Mouse (Mus musculus) neural tube, embryonic 12.5 days (tissue): ENCODE data around the gene Tdrd5. TPM values are rescaled to one million over a fixed set of nuclear protein-coding genes. Genes with fewer than 3 reads are reported as not detected.
"Not testable (repeated sequence)": the region's sequence is repeated elsewhere in the genome, so short reads cannot be mapped to it uniquely, and the experiment has no call there.

ENCODE experiments used
- ATAC-seq: fragments of 200-750 bp; cut with Nextera tagmentation; 2 replicates; pipeline ENCODE4 v1.8.0; 2017; ENCODE audit warnings: low read depth, mild to moderate bottlenecking, moderate TSS enrichment, moderate library complexity; ENCODE audit not compliant: low FRiP score
- H3K27ac ChIP-seq: fragments of 300-500 bp; sonication (generic); 2 replicates; pipeline ENCODE4 v1.5.1; 2016
- H3K27me3 ChIP-seq: fragments of 300-500 bp; sonication (generic); replicated peaks from 2 replicates; pipeline ENCODE4 v1.6.1; 2016; ENCODE audit warnings: mild to moderate bottlenecking
- H3K36me3 ChIP-seq: fragments of 300-500 bp; sonication (generic); 2 replicates; pipeline ENCODE4 v1.6.1; 2016; ENCODE audit warnings: mild to moderate bottlenecking
- H3K4me1 ChIP-seq: fragments of 300-500 bp; sonication (generic); 2 replicates; pipeline ENCODE4 v1.6.1; 2016
- H3K4me2 ChIP-seq: fragments of 300-500 bp; sonication (generic); replicated peaks from 2 replicates; pipeline ENCODE4 v1.6.1; 2016; ENCODE audit warnings: mild to moderate bottlenecking
- H3K4me3 ChIP-seq: fragments of 300-500 bp; sonication (generic); 2 replicates; pipeline ENCODE4 v1.5.1; 2016
- H3K9ac ChIP-seq: fragments of 300-500 bp; sonication (generic); 2 replicates; pipeline ENCODE4 v1.6.1; 2016; ENCODE audit warnings: mild to moderate bottlenecking
- H3K9me3 ChIP-seq: fragments of 300-500 bp; sonication (generic); 2 replicates; pipeline ENCODE4 v1.6.1; 2016; ENCODE audit warnings: mild to moderate bottlenecking
- WGBS: fragments of 180-500 bp; shearing (Covaris S2); methylation state at CpG from one replicate; pipeline ENCODE4 v1.1.7; 2016; 5-methylcytosine and 5-hydroxymethylcytosine counted together
- polyA plus RNA-seq: library from polyadenylated mRNA; unstranded; fragments of >200 nt; fragmentation: Nextera tagmentation; extraction: Ambion mirVana; gene quantifications from 2 replicates; pipeline ENCODE4 v1.2.1, GENCODE M21; 2016

Gene Tdrd5
- polyA plus RNA-seq, 1 experiment from 2014 or later, result 0.19 TPM

DNA sequence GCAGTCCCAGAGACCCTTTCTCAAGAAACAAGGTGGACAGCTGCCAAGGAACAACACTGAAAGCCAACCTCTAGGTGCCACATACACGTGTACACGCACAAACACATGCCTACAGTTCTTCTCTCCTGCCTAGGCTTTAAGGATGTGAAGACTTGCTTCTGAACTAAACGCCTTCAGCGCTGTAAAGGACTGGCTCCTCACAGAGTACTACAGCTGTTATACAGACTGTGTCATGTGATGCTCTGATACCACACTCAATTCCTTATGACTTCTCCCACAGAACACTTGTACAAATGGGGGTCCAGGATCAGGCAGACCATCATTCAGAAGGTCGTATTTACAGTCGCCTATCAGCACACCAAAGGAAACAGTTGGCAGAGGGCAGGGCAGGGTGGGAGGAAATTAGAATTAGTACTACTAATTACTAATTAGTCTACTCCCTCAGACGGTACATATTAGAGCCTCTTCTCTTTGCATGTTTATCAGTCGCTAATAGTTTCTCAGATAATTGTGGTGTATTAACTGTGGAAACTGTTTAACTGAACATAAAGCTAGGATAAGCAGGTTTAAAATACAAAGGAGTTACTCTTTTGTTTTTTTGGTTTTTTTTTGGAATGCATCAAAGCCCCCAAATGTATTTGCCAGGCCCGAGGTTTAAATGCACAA is 14.8 kb downstream of the Tdrd5 start:
- Histone ChIP-seq H3K9me3 (no peaks in the 10 kb centered on the region), H3K27ac (no peak overlapping the region), H3K36me3 (no peaks in the 10 kb centered on the region), H3K4me3 (no peak overlapping the region), H3K4me2 (no peak overlapping the region), H3K9ac (no peak overlapping the region), H3K4me1 (no peaks in the 10 kb centered on the region), H3K27me3 (no peaks in the 10 kb centered on the region)
- 87% methylated on average over 9 of the region's 9 CpGs for WGBS
- no peak for ATAC-seq

DNA sequence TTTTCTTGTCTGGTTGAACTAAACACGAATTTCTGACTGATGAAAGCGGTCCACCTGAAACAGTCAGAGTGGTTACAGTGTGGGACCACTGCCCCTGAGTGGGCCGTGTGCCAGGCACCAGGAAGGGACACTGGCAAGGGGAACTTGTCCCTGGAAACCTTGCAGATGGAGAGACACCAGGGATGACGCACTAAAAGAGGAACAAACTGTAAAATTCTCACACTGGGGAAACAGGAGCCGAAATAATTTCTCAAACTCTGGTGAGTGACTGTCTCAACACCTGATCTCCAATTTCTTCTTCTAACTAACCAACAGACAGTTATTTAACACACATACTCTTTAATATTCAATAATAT is 17.9 kb downstream of the Tdrd5 start:
- Histone ChIP-seq H3K4me2 (no peak overlapping the region), H3K36me3 (no peaks in the 10 kb centered on the region)

DNA sequence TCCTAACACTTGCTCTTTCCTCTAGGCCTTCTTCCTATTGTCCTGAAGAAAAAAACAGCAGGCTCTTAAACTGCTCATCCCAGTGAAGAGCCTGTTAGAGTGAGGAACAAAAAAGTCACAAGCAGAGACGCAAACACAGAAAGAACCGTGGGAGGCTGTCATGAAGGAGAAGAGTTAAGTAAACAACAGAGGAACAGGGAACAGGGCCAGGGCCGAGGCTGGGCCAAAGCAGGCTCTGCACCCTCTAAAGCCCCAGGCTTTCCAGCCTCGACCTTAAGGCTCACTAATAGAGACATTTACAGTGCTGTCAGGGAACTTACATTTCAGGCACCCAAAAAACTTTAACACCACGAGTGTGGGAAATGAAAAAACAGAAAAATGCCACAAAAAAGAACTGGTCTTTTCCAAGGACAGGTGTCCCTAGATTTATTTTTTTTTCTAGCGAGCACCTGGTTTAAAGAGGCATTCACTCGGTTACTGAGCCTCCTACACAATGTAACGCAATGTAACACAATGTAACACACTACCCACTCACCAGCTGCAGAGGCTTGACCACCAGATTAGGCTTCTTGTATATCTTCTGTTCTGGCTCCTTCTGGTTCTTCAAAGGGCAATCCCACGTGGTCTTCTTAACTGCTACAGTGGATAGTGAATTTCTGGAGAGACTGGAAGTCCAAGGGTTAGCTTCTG is 18.5 kb downstream of the Tdrd5 start:
- Histone ChIP-seq H3K27me3 (no peaks in the 10 kb centered on the region), H3K4me2 (no peak overlapping the region), H3K9ac (no peak overlapping the region), H3K27ac (no peak overlapping the region), H3K9me3 (no peaks in the 10 kb centered on the region), H3K36me3 (no peaks in the 10 kb centered on the region), H3K4me3 (no peak overlapping the region), H3K4me1 (no peaks in the 10 kb centered on the region)
- 43% methylated on average over 9 of the region's 9 CpGs for WGBS
- no peak for ATAC-seq

More for the DNA sequence above, 17.9 kb downstream of the Tdrd5 start:
- no peaks in the 10 kb centered on the region for H3K9me3 ChIP-seq
- ATAC-seq, result no peak
- 85% methylated on average over 5 of the region's 5 CpGs for WGBS
- H3K27me3 ChIP-seq, result no peaks in the 10 kb centered on the region
- no peak overlapping the region for H3K9ac ChIP-seq
- H3K4me1 ChIP-seq, result no peaks in the 10 kb centered on the region
- no peak overlapping the region for H3K4me3 ChIP-seq
- H3K27ac ChIP-seq, result no peak overlapping the region

DNA sequence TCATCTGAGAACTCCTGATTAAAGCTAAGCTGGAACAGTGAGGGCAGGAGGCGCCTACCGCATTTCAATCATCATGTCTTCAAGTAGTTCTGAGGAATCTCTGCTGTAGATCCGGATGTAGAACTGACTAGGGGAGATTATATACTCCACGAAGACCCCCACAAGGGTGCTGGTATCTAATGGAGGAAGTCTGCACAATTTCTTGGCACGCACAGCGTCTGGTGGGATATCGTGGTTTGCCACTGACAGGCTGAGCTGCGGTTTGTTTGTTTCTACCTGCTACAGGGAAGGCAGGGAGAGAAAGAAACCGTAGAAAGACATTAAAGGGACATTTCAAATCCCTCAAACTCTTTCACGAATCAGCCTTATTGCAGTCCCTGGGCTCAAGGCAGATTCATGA is 19.3 kb downstream of the Tdrd5 start:
- Histone ChIP-seq H3K4me3 (no peak overlapping the region), H3K27me3 (no peaks in the 10 kb centered on the region), H3K36me3 (no peaks in the 10 kb centered on the region), H3K4me2 (no peak overlapping the region), H3K9me3 (no peaks in the 10 kb centered on the region), H3K27ac (no peak overlapping the region), H3K9ac (no peak overlapping the region), H3K4me1 (no peaks in the 10 kb centered on the region)
- 73% methylated on average over 10 of the region's 10 CpGs for WGBS
- ATAC-seq, result no peak

DNA sequence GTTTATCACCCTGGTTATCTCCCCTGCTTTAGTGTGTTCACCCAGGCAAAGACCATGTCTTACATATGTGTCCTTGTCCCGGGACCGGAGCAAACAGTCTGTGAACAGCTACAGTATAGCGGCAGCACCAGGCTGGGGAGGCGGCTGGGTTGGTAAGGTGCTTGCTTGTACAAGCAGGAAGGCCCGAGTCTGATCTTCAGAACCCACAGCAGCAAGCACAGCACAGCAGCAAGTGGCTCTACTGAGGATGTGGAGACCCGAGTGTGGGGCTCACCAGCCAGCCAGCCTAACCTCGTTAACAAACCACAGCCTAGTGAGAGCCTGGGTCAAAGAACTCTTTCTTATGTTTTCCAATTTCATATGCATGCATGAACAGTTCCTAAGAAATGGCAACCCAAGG is 23.3 kb downstream of the Tdrd5 start:
- Histone ChIP-seq H3K27ac (no peak overlapping the region), H3K4me2 (no peak overlapping the region), H3K4me1 (no peaks in the 10 kb centered on the region), H3K36me3 (no peaks in the 10 kb centered on the region), H3K4me3 (no peak overlapping the region), H3K27me3 (no peaks in the 10 kb centered on the region), H3K9ac (no peak overlapping the region), H3K9me3 (no peaks in the 10 kb centered on the region)
- WGBS, result 84% methylated on average over 7 of the region's 7 CpGs
- ATAC-seq, result no peak

DNA sequence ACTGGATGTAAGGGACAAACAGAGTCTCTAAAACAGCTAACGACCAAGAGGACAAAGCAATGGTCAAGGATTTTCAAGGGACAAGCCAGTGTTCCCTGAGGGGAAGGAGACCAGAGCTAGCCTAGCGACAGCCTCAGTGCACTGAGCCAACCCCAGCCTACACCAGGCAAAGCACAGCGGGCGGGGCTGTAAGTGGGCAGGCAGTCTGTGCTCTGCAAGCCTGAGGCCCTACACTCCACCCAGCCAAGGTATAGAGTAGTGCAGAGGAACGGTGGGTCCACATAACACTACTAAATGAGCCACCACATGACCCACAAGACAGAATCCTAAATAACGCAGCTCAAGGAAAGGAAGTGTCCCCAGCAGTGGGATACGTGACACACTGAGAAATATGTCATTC is 29.8 kb downstream of the Tdrd5 start:
- WGBS, result 65% methylated on average over 7 of the region's 7 CpGs
- Histone ChIP-seq H3K4me2 (no peak overlapping the region), H3K27ac (no peak overlapping the region), H3K4me3 (no peak overlapping the region), H3K9me3 (no peaks in the 10 kb centered on the region), H3K36me3 (no peaks in the 10 kb centered on the region), H3K27me3 (no peaks in the 10 kb centered on the region), H3K4me1 (no peaks in the 10 kb centered on the region), H3K9ac (no peak overlapping the region)
- no peak for ATAC-seq

DNA sequence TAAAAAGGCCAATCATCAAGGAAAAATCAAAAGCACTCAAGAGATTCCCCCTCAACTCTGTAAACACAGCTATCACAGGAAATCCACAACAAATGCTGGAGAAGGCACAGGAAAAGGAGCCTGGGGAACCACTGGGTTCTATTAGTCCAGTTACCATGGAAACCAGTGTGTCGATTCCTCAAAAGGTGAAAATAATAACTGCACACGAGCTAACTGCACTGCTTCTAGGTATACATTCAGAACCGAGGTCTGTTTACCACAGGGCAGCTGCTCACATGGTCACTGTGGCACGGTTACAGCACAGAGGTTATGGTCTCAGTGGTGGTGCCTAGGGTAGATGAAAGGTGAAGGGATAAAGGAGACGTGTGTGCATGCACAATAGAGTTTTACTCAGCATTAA is 31.8 kb downstream of the Tdrd5 start:
- no peak overlapping the region for H3K4me2 ChIP-seq
- no peaks in the 10 kb centered on the region for H3K9me3 ChIP-seq
- H3K27ac ChIP-seq, result no peak overlapping the region
- H3K27me3 ChIP-seq, result no peaks in the 10 kb centered on the region
- H3K36me3 ChIP-seq, result no peaks in the 10 kb centered on the region
- H3K4me1 ChIP-seq, result no peaks in the 10 kb centered on the region
- no peak for ATAC-seq
- WGBS, result 53% methylated on average over 5 of the region's 5 CpGs
- H3K4me3 ChIP-seq, result no peak overlapping the region
- H3K9ac ChIP-seq, result no peak overlapping the region

DNA sequence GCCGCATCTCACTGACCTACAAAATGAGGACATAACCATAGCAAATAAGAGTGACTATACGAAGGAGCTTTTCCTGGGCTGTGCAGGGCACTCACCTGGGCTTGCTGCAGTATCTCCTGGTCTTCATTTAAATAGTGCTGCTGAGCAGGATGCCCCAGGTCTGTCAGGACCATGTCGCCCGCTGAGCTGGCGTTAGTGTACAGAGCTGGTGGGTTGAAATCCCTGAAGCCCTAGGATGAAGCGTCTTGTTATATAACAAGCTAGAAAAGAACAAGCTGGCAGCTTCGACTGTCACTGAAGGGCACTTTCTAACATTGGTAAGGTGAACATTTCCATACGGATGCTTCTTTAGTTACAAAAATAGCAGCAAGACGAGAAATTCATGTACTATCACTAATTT is 33.0 kb downstream of the Tdrd5 start:
- Histone ChIP-seq H3K27ac (no peak overlapping the region), H3K4me1 (no peaks in the 10 kb centered on the region)

DNA sequence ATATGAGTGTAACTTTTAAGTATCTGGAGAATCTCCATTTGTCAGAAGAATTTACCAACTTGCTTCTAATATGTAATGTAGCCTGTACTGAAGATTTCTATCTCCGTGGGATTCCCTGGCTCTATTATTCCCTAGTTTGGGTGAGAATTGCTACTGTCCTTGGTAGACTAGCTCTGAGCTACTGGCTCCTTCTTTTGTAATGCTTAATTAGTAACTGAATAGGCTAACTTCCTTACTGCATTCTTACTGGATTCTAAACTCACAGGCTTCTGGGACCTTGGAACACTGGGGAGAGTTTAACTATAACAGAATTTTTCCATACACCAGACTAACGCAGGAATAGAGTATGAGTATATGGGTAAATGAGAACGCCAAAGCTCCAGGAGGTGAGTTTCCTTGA is 34.9 kb downstream of the Tdrd5 start:
- not testable (repeated sequence) for H3K27ac ChIP-seq, H3K9me3 ChIP-seq, H3K4me2 ChIP-seq, H3K9ac ChIP-seq, H3K4me1 ChIP-seq, H3K36me3 ChIP-seq, H3K27me3 ChIP-seq, ATAC-seq, H3K4me3 ChIP-seq
- 28% methylated on average over 3 of the region's 3 CpGs for WGBS

More for the DNA sequence above, 33.0 kb downstream of the Tdrd5 start:
- 84% methylated on average over 9 of the region's 9 CpGs for WGBS
- no peak for ATAC-seq
- H3K36me3 ChIP-seq, result no peaks in the 10 kb centered on the region
- H3K9ac ChIP-seq, result no peak overlapping the region
- no peaks in the 10 kb centered on the region for H3K9me3 ChIP-seq
- H3K4me3 ChIP-seq, result no peak overlapping the region
- H3K4me2 ChIP-seq, result no peak overlapping the region
- H3K27me3 ChIP-seq, result no peaks in the 10 kb centered on the region

DNA sequence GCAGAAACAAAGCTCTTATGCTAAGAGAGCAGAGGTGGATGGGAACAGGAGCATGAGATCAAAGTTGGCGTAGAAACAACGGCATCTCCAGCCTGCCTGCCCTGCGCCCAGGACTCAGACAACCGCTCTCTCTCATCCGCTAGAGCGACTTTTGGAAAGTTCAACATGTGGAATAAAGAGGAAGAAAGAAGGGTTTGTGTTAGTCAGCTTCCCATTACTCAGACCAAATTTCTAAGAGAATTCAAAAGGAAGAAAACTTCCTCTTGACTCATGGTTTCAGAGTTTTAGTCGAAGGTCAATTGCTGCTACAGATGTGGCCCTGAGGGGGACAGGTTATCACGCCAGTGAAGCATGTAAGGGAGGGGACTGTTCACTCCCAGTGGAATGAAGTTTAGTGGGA is 39.5 kb downstream of the Tdrd5 start:
- Histone ChIP-seq H3K9ac (no peak overlapping the region), H3K4me2 (no peak overlapping the region), H3K9me3 (no peaks in the 10 kb centered on the region), H3K27me3 (no peaks in the 10 kb centered on the region), H3K4me1 (no peaks in the 10 kb centered on the region), H3K4me3 (no peak overlapping the region), H3K27ac (no peak overlapping the region), H3K36me3 (no peaks in the 10 kb centered on the region)
- WGBS, result 92% methylated on average over 8 of the region's 8 CpGs
- no peak for ATAC-seq

DNA sequence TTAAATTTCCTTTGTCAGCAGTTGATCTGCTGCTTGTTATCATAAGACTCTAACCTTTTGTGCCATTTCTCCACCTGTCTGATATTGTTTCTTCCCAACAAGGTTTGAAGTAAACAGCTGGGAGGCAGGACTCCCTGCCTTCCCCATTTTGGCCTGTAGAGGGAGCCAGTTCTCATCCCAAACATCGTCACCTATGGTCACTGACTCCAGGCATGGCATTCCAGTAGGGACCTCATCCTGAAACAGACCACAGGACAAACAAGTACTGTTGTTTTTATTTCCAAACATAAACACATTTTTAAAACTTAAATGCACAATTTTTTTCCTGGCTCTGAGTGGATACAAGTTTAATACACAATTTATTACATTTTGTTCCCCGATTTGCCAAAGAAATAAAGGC is 40.1 kb downstream of the Tdrd5 start:
- ATAC-seq, result no peak
- no peak overlapping the region for H3K9ac ChIP-seq
- no peak overlapping the region for H3K27ac ChIP-seq
- H3K4me1 ChIP-seq, result no peaks in the 10 kb centered on the region
- no peaks in the 10 kb centered on the region for H3K36me3 ChIP-seq
- no peaks in the 10 kb centered on the region for H3K27me3 ChIP-seq
- no peak overlapping the region for H3K4me2 ChIP-seq
- 50% methylated on average over 2 of the region's 2 CpGs for WGBS
- H3K9me3 ChIP-seq, result no peaks in the 10 kb centered on the region
- no peak overlapping the region for H3K4me3 ChIP-seq

DNA sequence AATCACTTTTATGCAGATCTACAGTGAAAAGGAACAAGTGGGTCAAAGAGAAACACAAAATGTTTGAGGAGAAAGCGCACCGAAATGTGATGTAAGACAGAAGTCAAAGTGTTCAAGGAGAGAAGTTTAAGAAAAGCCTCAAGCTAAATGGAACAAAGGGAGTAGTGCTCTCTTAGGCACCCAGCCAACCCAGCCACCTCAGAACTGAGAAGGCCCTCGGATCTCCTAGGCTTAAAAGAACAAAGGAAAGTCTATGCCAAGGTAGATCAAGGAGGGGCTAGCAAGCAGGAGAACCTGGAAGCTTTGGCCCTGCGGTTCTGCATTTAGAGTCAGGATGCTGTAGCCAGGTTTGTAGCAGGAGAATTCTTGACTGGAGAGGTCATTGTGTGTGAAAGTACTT is 48.6 kb downstream of the Tdrd5 start:
- WGBS, result 77% methylated on average over 4 of the region's 4 CpGs
- Histone ChIP-seq H3K36me3 (no peaks in the 10 kb centered on the region), H3K4me3 (no peak overlapping the region), H3K9ac (no peak overlapping the region), H3K9me3 (no peaks in the 10 kb centered on the region), H3K27me3 (no peaks in the 10 kb centered on the region), H3K4me1 (no peaks in the 10 kb centered on the region), H3K4me2 (no peak overlapping the region), H3K27ac (no peak overlapping the region)
- ATAC-seq, result no peak

DNA sequence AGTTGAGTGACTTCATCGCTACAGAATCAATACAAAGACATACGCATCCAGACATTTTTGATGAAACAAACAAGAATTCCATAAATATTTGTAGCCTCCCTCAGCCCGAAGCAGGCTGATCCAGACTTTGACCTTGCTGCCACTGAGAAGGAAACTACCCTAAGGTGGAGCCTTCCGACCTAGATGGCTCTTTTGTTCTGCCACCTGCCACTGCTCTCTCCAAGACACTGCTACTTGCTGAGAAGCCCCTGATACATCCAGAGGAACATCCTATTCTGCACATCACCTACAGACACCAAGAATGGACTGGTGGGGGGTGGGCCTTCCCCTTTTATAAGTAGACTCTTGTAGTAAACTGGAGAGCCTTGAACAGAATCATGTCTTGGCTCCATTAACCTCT is 52.4 kb downstream of the Tdrd5 start:
- H3K4me1 ChIP-seq, result not testable (repeated sequence)
- WGBS, result 95% methylated on average over 4 of the region's 4 CpGs

More for the DNA sequence above, 52.4 kb downstream of the Tdrd5 start:
- H3K9me3 ChIP-seq, H3K4me2 ChIP-seq, H3K27me3 ChIP-seq, H3K4me3 ChIP-seq, ATAC-seq, H3K9ac ChIP-seq, H3K36me3 ChIP-seq, H3K27ac ChIP-seq: not testable (repeated sequence)
